Mouse (Mus musculus) CH12.LX (cell line): Measurements from ENCODE around the gene Adamtsl4. TPM values are rescaled to one million over a fixed set of nuclear protein-coding genes. Genes with fewer than 3 reads are reported as not detected.

Experiments used
- DNase-seq: peaks from one replicate; pipeline ENCODE4 v3.0.0-alpha.2; 2013; ENCODE audit errors: extremely low read depth
- H3K27ac ChIP-seq: 2 replicates; pipeline ENCODE4 v1.5.1; 2012; ENCODE audit warnings: low read depth, mild to moderate bottlenecking, control low read depth, moderate library complexity; ENCODE audit not compliant: insufficient read depth
- H3K27me3 ChIP-seq: replicated peaks from 2 replicates; pipeline ENCODE3; 2012; ENCODE audit warnings: inconsistent platforms
- H3K36me3 ChIP-seq, 2 experiments: replicated peaks in 1 of 2; 2 replicates each; pipeline versions ENCODE3 to v1.6.1; 2012; ENCODE audit warnings: inconsistent platforms in 1 of 2, low read length in 1 of 2, mild to moderate bottlenecking in 1 of 2, mixed read lengths in 1 of 2, moderate library complexity in 1 of 2; ENCODE audit not compliant: control insufficient read depth in 1 of 2, insufficient read depth in 1 of 2
- H3K4me1 ChIP-seq, 2 experiments: 2 replicates each; pipeline ENCODE4 v1.6.1; 2012; ENCODE audit warnings: inconsistent platforms in 1 of 2, moderate library complexity in 1 of 2; ENCODE audit not compliant: insufficient read depth in 2 of 2, control insufficient read depth in 1 of 2
- H3K4me2 ChIP-seq: 2 replicates; pipeline ENCODE4 v1.6.1; 2012; ENCODE audit warnings: low read depth, mild to moderate bottlenecking, control low read depth; ENCODE audit not compliant: poor library complexity, insufficient read depth, severe bottlenecking
- H3K4me3 ChIP-seq, 3 experiments: fragments of 150-350 bp in 1 of 3; sonication (generic) in 1 of 3; replicated peaks in 1 of 3; 2 replicates each; pipeline versions ENCODE3 to v1.5.1; 2011 to 2012; ENCODE audit warnings: low read depth in 2 of 3, low read length in 2 of 3, mild to moderate bottlenecking in 2 of 3, moderate library complexity in 2 of 3, control low read depth in 1 of 3, improper control_type of control experiment in 1 of 3, inconsistent platforms in 1 of 3, mixed read lengths in 1 of 3; ENCODE audit not compliant: poor library complexity in 1 of 3
- H3K79me2 ChIP-seq: replicated peaks from 2 replicates; pipeline ENCODE4 v1.6.1; 2012; ENCODE audit warnings: mild to moderate bottlenecking, moderate library complexity; ENCODE audit not compliant: control insufficient read depth, poor library complexity, insufficient read depth, severe bottlenecking; ENCODE audit errors: extremely low read depth
- H3K9ac ChIP-seq: 2 replicates; pipeline ENCODE4 v1.6.1; 2012; ENCODE audit warnings: low read depth, mild to moderate bottlenecking, control low read depth, moderate library complexity; ENCODE audit not compliant: insufficient read depth
- H3K9me3 ChIP-seq: replicated peaks from 2 replicates; pipeline ENCODE3; 2012; ENCODE audit warnings: low read length, inconsistent platforms, mixed read lengths
- ELF1 ChIP-seq: IDR thresholded peaks from 2 replicates; pipeline ENCODE4 v1.6.1; 2014; ENCODE audit warnings: low read depth, mild to moderate bottlenecking, inconsistent platforms, low read length, improper control_type of control experiment
- EP300 ChIP-seq: IDR thresholded peaks from 2 replicates; pipeline ENCODE4 v1.6.1; 2011; ENCODE audit warnings: low read length, improper control_type of control experiment
- ETS1 ChIP-seq: conservative IDR thresholded peaks from 2 replicates; pipeline ENCODE4 v1.6.1; 2012; ENCODE audit warnings: low read depth, mild to moderate bottlenecking, inconsistent platforms, low read length, improper control_type of control experiment, moderate library complexity
- HCFC1 ChIP-seq: IDR thresholded peaks from 2 replicates; pipeline ENCODE4 v1.6.1; 2012; ENCODE audit warnings: low read depth, mild to moderate bottlenecking, inconsistent platforms, low read length, improper control_type of control experiment
- JUN ChIP-seq: IDR thresholded peaks from 2 replicates; pipeline ENCODE4 v1.6.1; 2011; ENCODE audit warnings: low read depth, mild to moderate bottlenecking, low read length, improper control_type of control experiment, moderate library complexity; ENCODE audit not compliant: insufficient read depth
- JUND ChIP-seq: conservative IDR thresholded peaks from 2 replicates; pipeline ENCODE4 v1.6.1; 2011; ENCODE audit warnings: low read depth, low read length, improper control_type of control experiment
- MAFK ChIP-seq: IDR thresholded peaks from 2 replicates; pipeline ENCODE4 v1.6.1; 2011; ENCODE audit warnings: low read length, improper control_type of control experiment; ENCODE audit not compliant: insufficient replicate concordance
- MAZ ChIP-seq: IDR thresholded peaks from 2 replicates; pipeline ENCODE4 v1.6.1; 2012; ENCODE audit warnings: low read depth, mild to moderate bottlenecking, inconsistent platforms, low read length, improper control_type of control experiment, moderate library complexity
- NELFE ChIP-seq: IDR thresholded peaks from 2 replicates; pipeline ENCODE4 v1.6.1; 2011; ENCODE audit warnings: low read depth, low read length, improper control_type of control experiment
- NRF1 ChIP-seq: IDR thresholded peaks from 2 replicates; pipeline ENCODE4 v1.6.1; 2014; ENCODE audit warnings: low read depth, mild to moderate bottlenecking, inconsistent platforms, low read length, improper control_type of control experiment, moderate library complexity
- PAX5 ChIP-seq: IDR thresholded peaks from 2 replicates; pipeline ENCODE4 v1.6.1; 2012; ENCODE audit warnings: low read length, inconsistent platforms, mixed read lengths
- POLR2A ChIP-seq: IDR thresholded peaks from 2 replicates; pipeline ENCODE4 v1.6.1; 2011; ENCODE audit warnings: low read depth, mild to moderate bottlenecking, improper control_type of control experiment, low read length
- RAD21 ChIP-seq: IDR thresholded peaks from 2 replicates; pipeline ENCODE4 v1.6.1; 2011; ENCODE audit warnings: low read depth, mild to moderate bottlenecking, low read length, improper control_type of control experiment, moderate library complexity
- SMC3 ChIP-seq: IDR thresholded peaks from 2 replicates; pipeline ENCODE4 v1.6.1; 2011; ENCODE audit warnings: low read depth, low read length, improper control_type of control experiment
- TCF12 ChIP-seq: IDR thresholded peaks from 2 replicates; pipeline ENCODE4 v1.6.1; 2014; ENCODE audit warnings: low read depth, mild to moderate bottlenecking, inconsistent platforms, low read length, improper control_type of control experiment
- USF1 ChIP-seq: IDR thresholded peaks from 2 replicates; pipeline ENCODE4 v1.6.1; 2014; ENCODE audit warnings: low read depth, mild to moderate bottlenecking, inconsistent platforms, low read length, improper control_type of control experiment
- USF2 ChIP-seq: conservative IDR thresholded peaks from 2 replicates; pipeline ENCODE4 v1.6.1; 2011; ENCODE audit warnings: low read depth, low read length, improper control_type of control experiment
- ZKSCAN1 ChIP-seq: IDR thresholded peaks from 2 replicates; pipeline ENCODE4 v1.6.1; 2012; ENCODE audit warnings: low read depth, inconsistent platforms, low read length, improper control_type of control experiment, borderline replicate concordance
- ZMIZ1 ChIP-seq: IDR thresholded peaks from 2 replicates; pipeline ENCODE4 v1.6.1; 2012; ENCODE audit warnings: low read depth, mild to moderate bottlenecking, inconsistent platforms, low read length, improper control_type of control experiment
- dilution Hi-C: fragments of 300-500 bp; cut with MboI; formaldehyde crosslinking; loops from 2 replicates; pipeline ENCODE4 v1.14.3; 2020; ENCODE audit warnings: low sequenced_read_pairs; ENCODE audit not compliant: extremely low pct_unique_long_range_greater_than_20kb, extremely low pct_ligation_motif_present
- in situ Hi-C: fragments of 300-500 bp; cut with MboI; formaldehyde crosslinking; loops from 3 replicates; pipeline ENCODE4 v1.14.3; 2019; ENCODE audit warnings: low sequenced_read_pairs, low pct_ligation_motif_present, low pct_unique_long_range_greater_than_20kb, mixed read lengths
- polyA plus RNA-seq: library from polyadenylated mRNA; unstranded; fragments of >175 nt; gene quantifications from 2 replicates; pipeline ENCODE4 v1.2.1, GENCODE M21; 2012; ENCODE audit warnings: low read depth; ENCODE audit not compliant: insufficient read length
- total RNA-seq, 2 experiments: library from RNA; depleted of rRNA; stranded (reverse); fragments of 300-350 nt in 1 of 2; fragments of >200 nt in 1 of 2; gene quantifications; 2 replicates each; pipeline ENCODE4 v1.2.3; 2012 to 2014

Adamtsl4 gene
- total and polyA plus RNA-seq, 3 experiments: 0.10 to 0.85 TPM; not detected in 1

DNA sequence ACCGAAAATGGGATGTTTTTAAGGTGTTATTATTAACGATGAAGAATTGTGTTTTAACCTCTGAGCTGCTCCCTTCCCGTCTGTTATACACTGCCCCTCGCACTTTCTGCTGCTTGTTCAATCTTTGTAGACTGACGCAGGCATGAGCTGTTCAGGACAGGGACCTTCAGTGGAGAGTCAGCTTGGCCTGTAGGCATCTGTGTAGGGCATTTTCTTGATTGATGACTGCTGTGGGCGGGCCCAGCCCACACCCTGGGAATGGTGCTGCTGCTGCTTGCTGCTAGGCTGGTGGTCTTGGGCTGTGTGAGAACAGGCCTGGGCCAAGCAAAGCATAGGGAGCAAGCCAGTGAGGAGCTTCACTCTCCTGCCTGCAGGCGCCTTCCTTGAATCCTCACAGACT is 42.7 kb upstream of the Adamtsl4 start:
- Histone ChIP-seq H3K27me3 (no peaks in the 10 kb centered on the region), H3K9me3 (no peaks in the 10 kb centered on the region), H3K36me3 (peaks cover 12 to 25% of the 10 kb centered on the region in 2 experiments), H3K9ac (no peak overlapping the region), H3K4me1 (peaks cover 9 to 24% of the 10 kb centered on the region in 2 experiments; a peak in 3 of 4 replicates), H3K79me2 (no peaks in the 10 kb centered on the region), H3K4me3 (no peak overlapping the region), H3K27ac (no peak overlapping the region), H3K4me2 (no peak overlapping the region)
- in situ Hi-C loops (no loop called here), dilution Hi-C loops (no loop called here)
- no peak for DNase-seq
- TF ChIP-seq USF2: no peak
- TF ChIP-seq NELFE: no peak
- TF ChIP-seq ELF1: no peak
- no peak for TF ChIP-seq EP300
- no peak for TF ChIP-seq RAD21
- TF ChIP-seq USF1: no peak
- TF ChIP-seq MAZ: no peak
- no peak for TF ChIP-seq TCF12
- TF ChIP-seq ZMIZ1: no peak
- no peak for TF ChIP-seq ZKSCAN1
- no peak for TF ChIP-seq MAFK
- no peak for TF ChIP-seq NRF1
- no peak for TF ChIP-seq PAX5
- no peak for TF ChIP-seq SMC3

DNA sequence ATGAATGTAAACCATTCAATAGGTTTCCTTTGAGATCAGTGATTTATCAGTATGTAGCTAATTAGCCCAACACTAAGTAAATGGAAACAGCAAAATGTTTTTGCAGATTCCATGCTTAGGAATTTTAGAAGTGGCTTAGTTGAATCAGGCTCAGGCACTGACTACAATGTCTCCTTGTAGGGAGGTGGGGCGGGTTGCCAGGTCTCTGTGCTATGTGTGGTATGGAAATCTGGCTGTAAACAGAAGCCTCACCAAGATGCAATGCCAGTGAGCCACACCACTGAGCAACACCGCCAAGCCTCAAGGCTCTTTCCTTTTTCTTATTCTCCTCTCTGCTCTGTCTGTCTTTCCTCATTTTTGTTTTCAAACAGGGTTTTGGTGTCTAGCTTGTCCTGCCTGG is 41.2 kb upstream of the Adamtsl4 start:
- in situ Hi-C loops: no loop called here
- peaks cover 5 to 9% of the 10 kb centered on the region in 2 experiments; a peak in 2 of 4 replicates for H3K4me1 ChIP-seq

More for the DNA sequence above, 41.2 kb upstream of the Adamtsl4 start:
- dilution Hi-C loops: no loop called here
- H3K4me3 ChIP-seq: no peak overlapping the region
- TF ChIP-seq POLR2A (no peak), USF2 (no peak), HCFC1 (no peak), MAZ (no peak), ZKSCAN1 (no peak), MAFK (no peak), JUN (no peak), ETS1 (no peak), JUND (no peak), ZMIZ1 (no peak), NRF1 (no peak)
- DNase-seq: no peak
- H3K36me3 ChIP-seq: peaks cover 0 to 10% of the 10 kb centered on the region in 2 experiments
- no peaks in the 10 kb centered on the region for H3K27me3 ChIP-seq
- H3K27ac ChIP-seq: no peak overlapping the region
- no peak overlapping the region for H3K9ac ChIP-seq
- H3K4me2 ChIP-seq: no peak overlapping the region
- no peaks in the 10 kb centered on the region for H3K9me3 ChIP-seq
- H3K79me2 ChIP-seq: no peaks in the 10 kb centered on the region
